Mouse (Mus musculus): ENCODE data around the gene Trpm1.

Gene Trpm1

DNA sequence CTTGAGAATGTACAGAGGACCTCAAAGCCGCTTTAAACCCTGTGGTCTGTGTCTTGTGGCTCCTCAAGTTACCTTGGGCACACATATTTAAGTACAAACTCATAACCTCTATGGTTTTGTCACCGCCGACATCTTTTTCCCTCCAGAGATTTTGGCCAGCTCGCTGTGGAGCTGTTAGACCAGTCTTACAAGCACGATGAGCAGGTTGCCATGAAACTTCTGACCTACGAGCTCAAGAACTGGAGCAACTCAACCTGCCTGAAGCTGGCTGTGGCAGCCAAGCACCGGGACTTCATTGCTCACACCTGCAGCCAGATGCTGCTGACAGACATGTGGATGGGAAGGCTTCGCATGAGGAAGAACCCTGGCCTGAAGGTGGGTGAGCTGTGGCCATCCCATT is 76.3 kb downstream of the Trpm1 start:
- in situ Hi-C loops (cut with MseI, MboI): no loop called here

DNA sequence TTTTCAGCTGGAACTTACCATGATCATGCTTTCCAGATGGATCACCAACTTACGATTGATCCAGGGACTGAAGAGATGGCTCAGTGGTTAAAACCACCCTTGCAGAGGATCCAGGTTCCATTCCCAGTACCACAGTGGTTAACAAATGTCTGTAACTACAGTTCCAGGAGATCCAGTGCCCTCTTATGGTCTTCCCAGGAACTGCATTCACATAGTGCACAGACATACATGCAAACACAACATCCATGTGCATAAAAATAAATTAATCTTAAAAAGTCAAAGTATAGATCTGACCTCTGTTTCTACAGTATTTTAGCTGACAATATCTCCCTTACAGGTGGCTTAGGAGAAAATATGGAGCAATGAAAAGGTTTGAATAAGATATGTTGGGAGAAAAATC is 77.4 kb downstream of the Trpm1 start:
- in situ Hi-C loops (cut with MseI, MboI): no loop called here

DNA sequence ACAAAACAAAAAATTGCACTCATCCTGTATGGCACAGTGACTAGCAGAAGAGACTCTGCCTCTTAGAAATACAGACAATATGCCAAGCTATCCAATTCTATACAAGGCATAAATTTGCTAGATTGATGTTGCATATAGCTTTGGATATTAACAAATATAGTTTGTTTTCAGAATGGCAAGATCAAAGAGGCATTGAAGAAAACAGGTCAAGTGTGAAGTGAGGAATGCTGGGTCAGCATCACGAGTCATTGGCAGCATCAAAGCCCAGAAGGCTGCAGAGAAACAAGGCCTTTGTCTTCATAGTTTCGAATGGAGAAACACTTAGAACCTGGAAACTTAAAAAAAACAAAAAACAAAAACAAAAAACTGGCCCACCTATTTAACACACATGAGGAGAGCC is 78.4 kb downstream of the Trpm1 start:
- in situ Hi-C loops (cut with MseI, MboI): no loop called here

DNA sequence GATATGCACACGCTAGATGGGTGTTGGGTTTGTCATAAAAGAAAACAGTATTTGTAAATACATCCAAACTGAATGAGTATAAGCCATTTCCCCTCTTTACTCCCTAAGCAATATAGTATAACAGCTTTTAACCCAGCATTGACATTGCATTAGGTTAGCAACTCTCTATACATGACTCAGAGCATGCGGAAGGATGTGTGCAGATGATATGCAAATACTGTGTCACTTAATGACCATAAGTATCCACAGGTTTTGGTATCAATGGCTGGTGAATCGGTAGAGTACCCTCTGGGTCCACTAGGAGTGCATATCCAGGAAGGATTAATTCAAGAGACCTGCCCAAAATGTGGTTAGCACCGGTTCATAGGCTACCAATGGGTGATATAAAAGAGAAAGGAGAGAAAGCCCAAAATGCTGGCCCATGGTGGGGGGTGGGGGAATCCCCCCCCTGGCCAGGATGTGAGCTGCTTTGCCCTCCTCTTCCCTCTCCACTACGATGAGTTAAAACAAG is 80.7 kb downstream of the Trpm1 start:
- in situ Hi-C loops (cut with MseI, MboI): no loop called here

DNA sequence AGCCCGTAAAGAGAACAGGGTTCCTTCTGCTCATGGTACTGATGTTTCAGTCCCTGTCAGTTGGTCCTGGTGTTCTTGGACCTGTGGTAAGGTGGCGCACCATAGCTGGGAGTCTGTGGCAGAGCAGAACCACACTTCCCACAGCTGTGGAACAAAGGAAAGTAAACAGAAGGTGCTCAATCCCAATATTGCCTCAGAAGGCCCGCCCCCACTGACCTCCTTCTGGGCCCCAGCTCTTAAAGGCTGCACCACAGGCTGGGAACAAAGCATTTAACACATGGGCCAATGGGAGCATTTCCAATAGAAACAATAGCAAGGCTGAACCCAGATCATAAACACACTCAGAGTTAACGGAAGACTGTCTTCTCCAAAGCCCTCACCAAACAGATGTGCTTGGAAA is 82.9 kb downstream of the Trpm1 start:
- in situ Hi-C loops (cut with MseI, MboI): no loop called here

DNA sequence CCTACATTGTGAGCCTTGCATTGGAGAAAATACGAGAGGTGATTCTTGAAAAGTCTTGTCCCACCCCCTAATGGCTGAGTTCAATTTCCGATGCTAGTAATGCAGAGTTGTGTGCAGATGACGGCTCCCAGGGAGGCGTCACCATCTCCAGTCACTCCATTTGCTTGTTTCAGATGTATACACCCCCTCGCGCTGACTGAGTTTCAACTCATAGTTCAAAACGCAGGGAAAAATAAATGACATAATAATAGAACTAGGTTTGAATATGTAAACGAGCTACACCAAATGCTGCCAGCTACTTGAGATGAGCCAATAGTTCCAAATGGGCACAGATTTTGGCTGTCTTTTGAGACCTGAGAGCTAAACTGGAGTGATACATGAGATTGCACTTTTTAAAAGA is 84.1 kb downstream of the Trpm1 start:
- in situ Hi-C loops (cut with MseI, MboI): no loop called here

DNA sequence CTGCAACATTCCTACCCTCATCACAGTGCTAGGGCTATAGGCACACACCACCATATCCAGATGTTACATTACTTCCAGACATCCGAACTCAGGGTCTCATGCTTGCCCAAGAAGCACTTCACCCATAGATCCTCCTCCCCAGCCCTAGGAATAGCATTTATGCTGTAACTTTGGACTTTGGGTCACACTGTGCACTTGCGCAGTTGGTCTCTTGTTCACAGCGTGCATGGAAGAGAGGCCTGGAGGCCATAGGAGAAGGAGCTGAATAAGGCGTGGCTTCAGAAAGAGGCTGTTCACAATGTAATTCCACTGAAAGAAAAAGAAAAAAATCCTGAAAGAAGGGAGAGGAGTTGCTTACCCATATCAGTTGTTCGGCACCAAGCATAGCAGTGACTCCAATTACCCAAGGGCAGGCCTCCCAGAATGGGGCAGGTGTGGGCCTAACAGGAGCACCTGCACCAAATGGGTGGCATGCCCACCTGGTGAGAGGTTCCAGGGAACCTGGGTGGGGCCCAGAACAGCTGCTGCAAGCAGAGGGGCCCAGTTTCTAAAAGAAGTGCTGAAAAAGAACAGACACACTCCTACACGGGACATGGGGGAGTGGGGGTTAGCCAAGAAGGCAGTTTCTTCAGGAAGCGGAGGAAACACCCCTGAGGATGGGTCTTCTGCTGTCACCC is 84.9 kb downstream of the Trpm1 start:
- in situ Hi-C loops (cut with MseI, MboI): no loop called here

DNA sequence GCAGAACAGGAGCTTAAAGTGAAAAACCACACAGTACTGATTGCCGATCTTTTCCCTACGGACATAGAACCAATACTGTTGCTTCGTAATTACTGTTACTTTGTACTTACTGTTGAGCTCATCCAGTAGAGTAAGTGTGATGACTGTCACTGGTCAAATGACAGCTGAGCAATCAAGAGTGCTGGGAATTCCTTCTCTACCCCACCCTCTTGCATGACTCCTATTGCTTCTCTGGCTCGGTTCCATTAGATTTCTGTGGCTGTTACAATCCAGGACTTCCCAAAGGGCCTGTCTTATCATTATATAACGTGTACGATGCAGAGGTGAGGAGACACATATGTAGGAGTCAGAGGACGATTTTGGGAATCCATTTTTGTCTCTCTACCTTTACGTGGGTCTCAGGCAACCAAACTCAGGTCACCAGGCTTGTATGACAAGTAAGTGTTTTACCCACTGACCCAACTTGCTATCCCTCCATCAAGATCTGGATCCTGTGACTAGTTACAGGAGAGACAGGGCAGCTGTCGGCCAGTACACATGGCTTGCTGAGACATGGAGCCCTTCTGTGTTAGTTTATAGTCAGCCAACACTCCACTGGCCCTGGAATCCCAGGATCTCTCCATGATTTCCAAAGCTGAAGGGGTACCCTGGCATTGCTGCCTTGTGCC is 85.6 kb downstream of the Trpm1 start:
- in situ Hi-C loops (cut with MseI, MboI): no loop called here

DNA sequence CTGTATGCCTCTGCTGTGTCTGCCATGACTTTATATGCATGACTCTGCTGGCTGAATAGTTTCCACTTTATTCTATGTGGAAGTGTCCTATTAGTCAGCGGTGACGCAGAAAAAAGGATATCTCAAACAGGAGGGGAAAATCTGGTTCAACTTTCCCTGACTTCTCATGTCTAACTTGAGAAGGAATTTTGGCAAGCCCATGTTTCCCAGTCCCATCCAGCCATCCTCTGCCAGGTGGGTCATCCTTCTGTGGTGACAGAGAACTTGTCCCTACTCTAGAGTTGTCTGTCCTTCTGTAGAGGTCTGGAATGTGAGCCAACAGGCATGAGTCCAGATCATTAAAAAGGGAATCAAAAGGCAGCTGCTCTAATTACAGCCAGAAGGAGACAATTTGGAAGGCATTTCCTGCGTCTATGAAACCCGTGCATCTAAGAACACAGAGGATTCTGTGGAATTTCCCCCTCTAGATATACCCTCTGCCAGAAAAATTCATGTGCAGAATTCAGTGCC is 86.2 kb downstream of the Trpm1 start:
- in situ Hi-C loops (cut with MseI, MboI): no loop called here

DNA sequence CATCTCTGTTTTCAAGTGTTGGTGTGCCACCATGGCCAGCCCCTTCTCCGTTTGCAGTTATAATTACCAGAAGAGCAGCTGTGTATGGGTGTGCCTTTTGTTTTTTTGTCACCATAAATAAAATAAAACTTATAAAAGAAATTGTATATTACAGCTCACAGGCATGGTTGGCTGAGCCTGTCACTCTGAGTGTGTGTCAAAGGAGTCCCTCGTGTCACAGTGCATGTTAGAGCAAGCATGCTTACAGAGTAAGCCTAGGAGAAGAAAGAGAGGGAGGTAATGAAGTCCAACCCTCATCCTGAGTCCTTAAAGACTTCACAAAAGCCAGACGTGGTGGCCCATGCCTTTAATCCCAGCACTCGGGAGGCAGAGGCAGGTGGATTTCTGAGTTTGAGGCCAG is 88.8 kb downstream of the Trpm1 start:
- in situ Hi-C loops (cut with MseI, MboI): no loop called here

DNA sequence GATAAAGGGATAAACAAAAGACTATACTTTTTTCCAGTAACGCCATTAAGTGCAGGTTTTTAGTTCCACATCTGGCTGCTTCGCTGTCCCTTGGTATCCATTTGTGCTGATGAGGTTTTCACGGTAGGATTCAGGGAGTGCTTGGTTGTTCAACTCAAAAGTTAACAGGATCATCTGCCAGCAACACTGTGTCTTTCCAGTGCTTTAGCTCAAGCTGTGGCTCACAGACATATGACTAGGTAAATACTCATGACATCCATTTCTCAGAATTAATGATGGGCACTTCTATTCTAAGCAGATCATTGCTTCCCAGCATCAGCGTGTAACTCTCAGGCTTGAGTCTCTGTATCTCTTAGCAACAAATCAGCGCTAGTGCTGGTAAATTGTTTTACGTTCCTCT is 90.7 kb downstream of the Trpm1 start:
- in situ Hi-C loops (cut with MseI, MboI): no loop called here

DNA sequence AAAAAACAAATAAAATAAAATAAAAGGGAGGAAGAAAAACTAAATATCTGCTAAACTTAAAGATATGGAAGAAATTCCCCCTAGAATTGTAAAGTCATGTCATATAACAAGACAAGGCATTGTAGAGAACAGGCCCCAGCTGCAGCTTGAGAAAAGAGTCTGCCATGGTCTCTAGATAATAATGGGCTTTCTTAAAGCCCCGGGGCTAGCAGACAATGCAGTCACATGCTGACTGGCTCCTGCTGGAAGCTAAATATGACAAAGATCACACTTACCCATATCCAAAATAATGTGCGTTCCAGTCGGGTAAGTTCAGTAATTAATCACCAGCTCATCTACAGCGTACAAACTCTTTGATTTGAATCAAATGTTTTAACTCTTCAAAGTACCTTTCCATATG is 93.1 kb downstream of the Trpm1 start:
- in situ Hi-C loops (cut with MseI, MboI): no loop called here

DNA sequence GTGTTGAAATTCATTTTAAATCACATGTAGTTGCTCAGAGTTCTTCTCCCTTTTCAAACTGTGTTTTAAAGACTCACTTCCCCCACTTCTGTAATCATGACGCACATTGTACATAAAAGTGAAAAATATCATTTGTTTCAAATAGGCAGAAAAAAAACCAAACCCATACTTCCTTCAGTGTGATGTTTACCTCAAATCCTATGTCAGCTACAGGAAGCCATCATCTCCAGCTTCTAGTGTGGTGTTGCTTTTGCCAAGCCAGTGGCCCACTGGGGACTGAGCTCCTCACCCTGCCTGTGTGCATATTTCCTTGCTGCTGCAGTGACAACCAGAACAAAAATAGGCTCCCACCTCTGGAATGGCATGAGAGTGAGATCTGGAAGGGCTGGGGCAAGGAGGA is 94.7 kb downstream of the Trpm1 start:
- in situ Hi-C loops (cut with MseI, MboI): no loop called here

DNA sequence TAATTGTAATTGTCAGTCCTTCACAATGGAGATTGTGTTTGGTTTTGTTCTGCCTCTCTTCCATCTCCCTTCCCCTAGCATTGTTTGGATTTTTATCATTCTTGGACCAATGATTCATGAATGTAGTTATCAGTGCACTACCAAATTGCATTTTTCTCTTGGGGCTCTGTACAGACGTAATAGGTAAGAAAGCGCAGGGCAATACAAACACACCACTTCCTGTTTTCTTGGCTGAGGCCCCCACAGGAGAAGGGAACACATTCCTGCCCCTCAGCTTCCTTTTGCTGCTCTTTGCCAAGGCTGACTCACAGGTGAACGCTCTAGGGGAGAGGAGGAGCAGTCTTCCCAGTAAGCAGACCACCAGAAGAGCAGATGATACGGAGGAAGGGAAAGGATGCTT is 96.1 kb downstream of the Trpm1 start:
- in situ Hi-C loops (cut with MseI, MboI): no loop called here

DNA sequence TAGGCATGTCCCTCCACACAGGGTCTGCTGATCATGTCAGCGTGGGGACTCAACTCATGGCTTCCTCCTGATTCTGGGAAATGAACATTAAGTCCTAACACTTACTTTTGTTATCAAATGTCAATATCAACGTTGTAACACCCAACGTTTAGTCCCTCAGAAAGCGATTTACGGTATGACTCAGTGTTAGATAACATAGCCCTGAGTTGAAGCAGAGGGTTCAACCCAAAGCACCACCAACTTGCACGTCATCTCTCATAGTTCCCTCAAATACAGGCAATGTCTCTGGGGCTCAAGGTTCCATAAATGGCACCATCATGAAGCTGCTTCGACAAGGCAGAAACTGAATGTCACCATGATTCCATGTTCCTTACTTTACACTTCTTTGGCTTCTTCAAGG is 96.8 kb downstream of the Trpm1 start:
- in situ Hi-C loops (cut with MseI, MboI): no loop called here

DNA sequence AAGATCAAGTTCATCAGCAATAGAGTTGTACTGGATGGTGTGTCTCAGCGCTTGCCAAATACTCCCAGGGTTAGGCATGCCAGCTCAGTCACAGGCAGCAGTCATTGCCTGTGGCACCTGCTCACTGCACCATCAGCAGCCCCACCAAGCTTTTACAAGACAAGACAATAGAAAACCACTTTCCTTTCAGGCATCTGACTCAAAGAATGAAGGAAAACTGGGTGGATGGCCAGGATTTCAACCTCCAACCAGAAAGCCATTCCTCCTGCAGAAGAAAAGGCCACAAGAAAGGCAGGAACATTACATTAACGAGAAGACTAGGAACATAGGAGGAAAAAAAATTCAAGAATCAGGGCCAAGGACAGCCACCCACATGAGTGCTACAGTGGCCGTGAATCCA is 100.1 kb downstream of the Trpm1 start:
- in situ Hi-C loops (cut with MseI, MboI): no loop called here

DNA sequence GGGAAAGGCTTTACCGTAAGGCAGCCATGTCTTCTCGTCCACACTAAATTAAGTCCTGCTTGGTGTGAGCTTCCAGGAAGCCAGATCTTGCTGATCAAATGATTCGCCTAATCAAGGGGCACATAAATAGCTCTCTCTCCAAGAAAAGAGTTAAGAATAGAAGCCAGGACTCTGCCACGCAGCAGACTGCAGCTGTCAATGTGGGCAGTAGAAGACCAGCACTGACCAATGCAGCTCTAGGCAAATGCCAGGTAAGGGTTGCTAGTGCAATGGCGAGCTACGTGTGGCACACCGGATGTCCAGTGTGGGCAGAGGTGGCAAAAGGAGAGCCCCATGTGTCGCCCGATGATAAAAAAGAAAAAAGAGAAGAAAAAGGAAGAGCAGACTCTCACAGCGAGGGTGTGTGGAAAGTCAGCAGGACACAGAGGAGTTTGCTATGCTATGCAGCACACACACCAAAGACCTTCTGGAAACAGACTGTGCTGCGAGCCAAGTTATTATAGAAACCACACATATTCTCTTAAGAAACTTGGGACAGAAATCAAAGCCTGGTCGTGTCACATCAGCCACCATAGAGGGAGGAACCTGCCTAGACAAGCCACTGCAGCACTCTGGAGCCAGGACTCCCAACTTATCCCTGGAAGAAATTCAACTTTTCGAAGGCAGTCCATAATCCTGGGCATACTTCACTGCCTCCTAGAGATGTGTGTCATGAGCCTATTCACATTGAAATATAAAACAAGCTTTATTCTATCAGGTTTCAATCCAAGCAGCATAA is 112.1 kb downstream of the Trpm1 start:
- in situ Hi-C loops (cut with MseI, MboI): no loop called here

DNA sequence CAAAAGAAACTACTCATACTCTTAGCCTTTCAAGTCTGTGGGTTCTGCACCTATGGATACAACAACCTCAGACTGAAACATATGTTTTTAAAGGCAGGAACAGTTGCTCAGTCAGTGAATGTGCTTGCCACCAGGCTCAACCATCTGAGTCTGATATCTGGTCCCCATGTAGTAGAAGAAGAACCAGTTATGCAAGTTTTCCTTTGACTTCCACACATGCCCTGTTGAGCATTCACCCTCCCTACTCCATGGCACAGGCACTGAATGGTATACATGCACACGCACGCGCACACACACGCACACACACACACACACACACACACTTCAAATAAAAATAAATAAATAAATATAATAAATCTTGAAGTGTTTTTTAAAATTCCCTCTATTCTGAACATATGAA is 113.0 kb downstream of the Trpm1 start:
- in situ Hi-C loops (cut with MseI, MboI): no loop called here

DNA sequence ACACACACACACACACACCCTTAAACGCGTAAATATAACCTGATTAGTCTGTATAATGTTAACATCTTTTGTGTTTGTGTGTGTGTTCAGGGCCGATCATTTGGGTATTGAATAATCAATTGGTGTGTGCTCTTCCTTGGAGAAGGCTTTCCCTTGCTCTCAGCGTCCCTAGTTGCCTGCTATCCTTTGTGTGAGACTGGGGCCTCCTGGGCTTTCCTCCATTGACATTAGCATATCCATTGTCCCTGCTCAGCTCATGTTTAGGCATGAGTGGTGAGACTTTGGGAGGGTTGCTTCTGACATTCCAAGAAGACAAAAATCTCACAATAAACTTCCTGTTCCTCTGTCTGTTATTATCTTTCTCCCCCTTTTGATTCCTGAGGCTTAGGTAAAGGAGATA is 118.3 kb downstream of the Trpm1 start:
- in situ Hi-C loops (cut with MseI, MboI): no loop called here

DNA sequence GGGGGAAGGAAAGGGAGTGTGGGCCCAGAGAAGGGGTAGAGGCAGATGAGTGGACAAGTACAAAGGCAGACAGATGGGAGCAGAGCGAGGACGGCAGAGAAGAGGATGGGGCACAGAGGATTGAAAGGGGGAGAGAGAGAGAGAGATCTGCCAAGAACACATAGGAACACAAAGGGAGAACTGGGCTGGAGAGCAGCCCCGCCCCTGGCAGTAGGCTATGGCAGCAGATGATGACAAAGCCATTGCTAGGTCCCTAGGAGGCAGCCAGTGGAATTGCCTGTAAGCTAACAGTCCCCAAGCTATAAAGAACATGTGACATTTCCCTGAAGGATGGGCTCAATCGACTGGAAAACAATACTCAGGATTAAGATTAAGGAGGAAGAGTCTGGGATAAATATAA is 121.9 kb downstream of the Trpm1 start:
- in situ Hi-C loops (cut with MseI, MboI): no loop called here

DNA sequence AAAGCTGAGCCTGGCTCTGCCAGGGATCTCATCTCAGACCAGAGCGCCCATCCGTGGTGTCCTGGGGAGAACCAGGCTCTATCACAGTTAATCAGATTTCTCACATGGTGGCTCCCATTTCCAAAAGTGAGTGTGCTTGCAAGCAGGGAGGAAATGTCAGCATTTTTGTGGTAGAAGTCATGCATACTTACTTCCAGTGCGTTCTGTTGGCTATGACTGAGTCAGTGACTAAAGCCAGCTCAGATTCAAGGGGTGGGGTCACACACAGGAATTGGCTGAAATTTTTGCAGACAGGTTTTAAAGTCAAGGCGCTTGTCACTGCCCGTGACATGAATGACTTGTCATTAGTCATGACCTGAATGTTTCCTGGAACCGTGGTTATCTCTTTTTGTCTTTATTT is 123.3 kb downstream of the Trpm1 start:
- in situ Hi-C loops (cut with MseI, MboI): no loop called here

DNA sequence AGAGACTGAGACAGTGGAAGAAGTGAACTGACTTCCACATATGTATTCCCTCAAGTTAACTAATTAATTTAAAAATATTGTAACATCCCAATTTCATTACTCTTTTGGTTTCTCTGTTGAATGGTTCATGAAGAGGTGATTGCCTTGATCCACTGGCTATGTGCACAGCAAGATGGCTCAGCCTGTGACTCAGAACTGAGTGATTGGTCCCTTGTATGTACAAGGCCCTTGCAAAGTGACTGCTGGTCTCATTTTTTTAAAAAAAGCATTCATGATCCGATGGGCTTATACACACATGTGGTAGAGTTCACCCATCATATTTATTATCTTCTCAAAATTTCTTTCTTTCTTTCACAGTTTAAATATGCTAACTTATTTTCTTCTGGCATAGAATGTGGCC is 124.9 kb downstream of the Trpm1 start:
- in situ Hi-C loops (cut with MseI, MboI): no loop called here

DNA sequence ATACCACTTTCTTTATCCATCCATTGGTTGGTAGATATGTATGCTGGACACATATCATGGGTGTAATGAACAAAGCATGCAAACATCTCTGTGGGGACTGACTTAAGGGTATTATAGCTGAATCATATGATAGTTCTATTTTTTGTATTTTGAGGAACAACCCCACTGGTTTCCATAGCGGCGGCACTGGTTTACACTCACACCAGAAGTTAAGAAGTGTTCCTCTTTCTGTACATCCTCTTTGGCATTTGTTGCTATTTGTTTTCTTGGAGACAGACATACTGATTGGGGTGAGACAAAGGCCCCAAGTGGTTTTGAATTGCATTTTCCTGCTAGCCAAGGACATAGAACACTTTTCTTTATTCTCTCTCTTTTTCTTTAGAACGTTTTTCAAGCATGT is 125.9 kb downstream of the Trpm1 start:
- in situ Hi-C loops (cut with MseI, MboI): no loop called here
